Mouse (Mus musculus) embryo, embryonic 10 days (tissue): ENCODE data around the gene Syn3.

ENCODE experiments used
- DNase-seq: peaks from one replicate; pipeline ENCODE4 v3.0.0-alpha.2; 2015; ENCODE audit warnings: low spot score

Syn3 gene

DNA sequence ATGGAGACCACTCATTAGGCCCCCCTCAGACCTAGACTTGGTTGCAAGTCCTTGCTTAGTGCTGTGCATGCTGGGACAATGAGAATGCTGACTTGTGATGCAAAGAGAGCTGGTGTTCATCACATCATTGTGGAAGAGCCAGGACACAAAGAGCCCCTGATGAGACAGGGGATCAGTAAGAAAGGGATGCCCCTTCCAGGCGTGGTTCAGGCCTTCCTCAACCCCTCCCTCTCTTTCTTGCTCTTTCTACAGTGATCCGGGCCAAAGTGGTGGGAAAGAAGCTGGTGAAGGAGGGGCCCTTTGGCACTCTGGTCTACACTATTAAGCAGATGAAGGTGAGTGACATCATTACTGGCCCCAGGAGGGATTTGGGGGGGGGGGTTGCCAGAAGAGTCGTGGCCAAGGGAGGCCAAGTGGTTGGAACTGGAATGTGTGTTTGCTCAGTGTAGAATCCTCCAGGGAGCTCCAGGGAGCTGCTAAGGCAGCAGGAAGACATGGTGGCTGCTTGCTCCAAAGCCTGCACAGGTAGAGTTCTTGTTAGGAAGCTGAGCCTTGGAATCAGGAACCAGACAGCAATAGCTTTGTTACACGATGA lies 160.5 kb downstream of the Syn3 start:
- no peak for DNase-seq

- no peak for DNase-seq
Observed at GRCm38 (mm10) chr10:86337239-86337638, 161.5 kb downstream of the Syn3 start.

- DNase-seq = no peak
Observed at GRCm38 (mm10) chr10:86336506-86336905, 162.2 kb downstream of the Syn3 start.

DNA sequence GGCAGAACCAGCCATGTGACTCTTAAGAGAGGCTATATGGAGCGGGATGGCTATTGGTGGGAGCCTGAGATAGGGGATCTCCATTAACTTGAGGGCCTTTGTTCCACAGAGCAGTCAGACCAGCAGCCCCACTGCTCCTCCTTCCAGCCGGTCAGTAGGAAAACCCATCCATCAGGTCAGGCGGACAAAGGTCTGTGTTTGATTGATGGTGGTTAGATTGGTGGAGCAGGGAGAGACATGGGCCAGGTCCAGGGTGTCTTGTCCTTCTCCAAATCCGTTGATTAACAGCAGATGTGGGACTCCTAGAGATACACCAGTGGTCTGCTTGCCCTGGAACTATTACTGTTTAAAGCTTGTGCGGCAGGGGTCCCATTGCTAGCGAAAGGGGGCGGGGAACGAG lies 164.1 kb downstream of the Syn3 start:
- DNase-seq = peak; percentile 75

GRCm38 (mm10) chr10:86332942-86333341 lies 165.8 kb downstream of the Syn3 start:
- DNase-seq = no peak

DNA sequence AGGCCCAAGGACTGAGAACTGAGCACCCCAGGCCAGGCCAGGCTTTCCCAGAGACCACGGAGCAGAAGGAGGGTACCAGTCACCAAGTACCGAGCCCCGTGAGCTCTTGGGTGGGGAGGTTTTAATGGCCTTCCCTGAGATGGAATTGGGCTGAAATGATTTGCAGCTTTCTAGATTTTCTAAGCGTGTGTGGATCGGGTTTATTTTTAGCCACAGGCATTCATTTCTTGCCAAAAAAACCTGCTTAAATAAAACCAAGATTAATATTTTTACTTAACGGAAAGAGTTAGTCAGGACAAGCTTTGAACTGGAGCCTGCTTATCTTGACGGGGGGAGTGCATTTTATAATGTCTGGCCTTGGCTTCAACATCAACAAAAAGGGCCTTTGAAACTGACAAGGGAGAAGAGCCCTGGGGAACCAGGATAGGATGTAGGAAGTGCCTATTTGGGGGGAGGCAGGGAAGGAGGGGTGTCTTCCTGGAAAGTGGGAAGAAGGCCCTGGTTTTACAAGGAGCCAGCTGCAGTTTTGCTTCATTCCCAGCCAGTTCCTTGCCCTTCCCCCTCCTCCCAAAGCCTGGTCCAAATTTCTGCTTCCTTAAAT lies 166.9 kb downstream of the Syn3 start:
- DNase-seq = no peak

DNA sequence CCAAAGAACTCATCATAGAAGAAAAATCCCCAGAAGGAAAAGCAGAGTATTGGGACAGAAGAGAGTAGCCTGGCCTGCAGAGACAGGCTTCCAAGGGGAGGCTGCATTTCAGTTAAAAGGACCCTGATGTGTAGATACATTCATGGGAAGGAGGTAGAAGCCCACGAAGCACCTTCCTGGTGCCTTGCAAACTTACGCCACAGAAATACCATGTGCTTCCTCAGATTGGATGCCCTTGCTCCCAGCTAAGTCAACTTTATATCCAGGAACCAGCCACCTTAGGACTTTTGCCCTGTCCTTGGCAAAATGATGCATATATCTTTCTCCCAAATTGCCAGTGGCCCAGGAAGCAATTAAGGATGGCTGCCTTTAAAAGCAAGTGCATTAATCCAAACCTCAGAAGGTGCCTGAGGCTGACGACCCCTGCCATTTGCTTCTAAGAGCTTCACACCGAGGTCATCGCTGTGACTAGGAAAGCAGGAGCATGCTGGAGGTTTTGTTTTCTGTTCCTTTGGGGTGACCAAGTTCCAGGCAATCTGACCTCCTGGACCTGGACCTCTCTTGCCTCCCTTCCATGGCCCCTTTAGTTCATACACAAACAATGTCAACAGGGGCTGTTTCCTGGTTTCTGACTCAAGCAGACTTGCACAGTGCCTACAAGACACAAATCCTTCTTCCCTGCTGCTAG lies 167.6 kb downstream of the Syn3 start:
- DNase-seq = no peak

DNA sequence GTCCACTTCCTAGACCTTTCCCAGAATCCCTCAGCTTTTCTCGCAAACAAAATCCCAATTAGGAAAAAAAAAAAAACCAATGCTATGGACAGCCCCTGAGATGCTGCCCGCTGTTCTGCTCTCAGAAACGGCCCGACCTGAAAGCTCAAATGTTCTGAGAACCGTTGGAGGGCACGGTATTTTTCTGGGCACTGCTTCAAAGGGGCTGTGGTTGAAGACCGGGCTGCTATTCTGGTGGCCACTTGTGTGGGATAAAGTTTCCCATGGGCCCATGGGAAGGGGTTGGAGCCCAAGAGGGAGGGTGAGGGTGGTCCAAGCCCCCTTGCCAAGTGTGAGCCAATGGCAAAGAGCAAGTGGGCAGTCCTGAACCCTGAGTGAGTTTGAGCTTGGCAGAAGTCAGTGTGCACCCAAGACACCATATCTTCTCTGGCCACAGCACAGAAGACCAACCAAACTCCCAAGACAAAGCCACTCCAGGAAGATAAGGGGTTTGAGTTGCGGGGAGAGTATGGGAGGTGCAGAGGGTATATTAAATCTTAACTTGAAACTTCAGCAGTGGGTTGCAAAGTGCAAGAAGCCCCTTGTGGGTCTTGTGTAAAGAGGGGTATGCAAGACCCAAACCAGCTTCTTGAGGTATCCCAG lies 169.3 kb downstream of the Syn3 start:
- DNase-seq = no peak

GRCm38 (mm10) chr10:86328691-86329090 lies 170.0 kb downstream of the Syn3 start:
- no peak for DNase-seq

- DNase-seq = no peak
Observed at GRCm38 (mm10) chr10:86328143-86328542, 170.6 kb downstream of the Syn3 start.

GRCm38 (mm10) chr10:86325272-86325671 lies 173.4 kb downstream of the Syn3 start:
- no peak for DNase-seq

DNA sequence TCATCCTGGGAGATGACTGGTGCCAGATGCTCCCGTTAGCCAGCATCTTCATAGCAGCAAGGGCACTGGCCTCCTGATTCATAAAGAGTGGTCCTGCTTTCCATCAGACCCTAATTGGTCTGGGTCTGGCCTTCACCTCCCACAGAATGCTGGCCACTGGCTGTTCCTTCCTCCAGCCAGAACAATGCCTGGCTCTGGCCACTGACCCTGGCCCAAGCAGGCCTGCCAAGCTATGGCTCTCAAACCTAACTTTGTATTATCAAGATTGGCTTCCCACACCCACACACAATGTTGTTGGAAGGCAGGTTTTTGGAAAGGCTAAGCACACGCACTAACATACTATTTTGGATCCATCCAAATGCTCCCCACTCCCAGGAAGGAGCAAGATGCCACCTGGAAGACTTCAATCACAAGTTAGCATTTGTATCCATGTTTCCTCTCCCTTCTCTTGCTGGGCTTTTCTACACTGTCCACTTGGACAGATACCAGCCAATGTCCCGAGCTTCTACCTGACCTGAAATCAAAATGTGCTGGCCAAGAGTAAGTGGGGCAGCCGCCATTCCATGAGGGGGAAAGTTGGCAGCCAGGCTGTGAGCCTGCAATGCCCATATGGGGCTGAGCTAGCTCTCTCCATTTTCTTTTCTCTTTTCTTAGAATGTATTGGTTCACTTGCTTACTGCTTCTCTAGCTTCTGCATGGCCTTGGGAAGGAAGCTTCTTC lies 175.3 kb downstream of the Syn3 start:
- no peak for DNase-seq

- peak; percentile 62 for DNase-seq
Observed at GRCm38 (mm10) chr10:86322006-86322405, 176.7 kb downstream of the Syn3 start.

GRCm38 (mm10) chr10:86321194-86321593 lies 177.5 kb downstream of the Syn3 start:
- DNase-seq = no peak

- DNase-seq = no peak
Observed at GRCm38 (mm10) chr10:86320204-86320603, 178.5 kb downstream of the Syn3 start.

DNA sequence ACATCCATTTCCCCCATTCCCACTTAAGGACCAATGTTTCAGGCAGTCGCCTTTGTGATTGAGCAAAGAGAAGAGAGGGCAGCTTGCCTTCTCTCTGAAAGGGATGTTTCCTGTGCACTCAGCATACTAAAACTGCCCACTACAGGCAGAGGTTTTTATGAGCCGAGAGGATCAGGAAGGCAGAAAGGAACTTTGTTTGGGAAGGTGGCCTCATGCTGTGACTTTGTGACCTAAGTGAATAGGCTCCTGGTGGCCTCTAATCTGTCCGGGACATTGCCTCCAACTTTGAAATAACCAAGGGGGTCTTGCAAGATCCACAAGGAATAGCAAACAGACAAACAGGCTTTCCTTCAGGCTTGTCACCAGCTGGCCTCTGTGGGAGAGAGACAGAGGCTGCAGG lies 179.2 kb downstream of the Syn3 start:
- DNase-seq = no peak

GRCm38 (mm10) chr10:86318552-86319140 lies 180.1 kb downstream of the Syn3 start:
- DNase-seq = no peak

- no peak for DNase-seq
Observed at GRCm38 (mm10) chr10:86317633-86318032, 181.1 kb downstream of the Syn3 start.

DNA sequence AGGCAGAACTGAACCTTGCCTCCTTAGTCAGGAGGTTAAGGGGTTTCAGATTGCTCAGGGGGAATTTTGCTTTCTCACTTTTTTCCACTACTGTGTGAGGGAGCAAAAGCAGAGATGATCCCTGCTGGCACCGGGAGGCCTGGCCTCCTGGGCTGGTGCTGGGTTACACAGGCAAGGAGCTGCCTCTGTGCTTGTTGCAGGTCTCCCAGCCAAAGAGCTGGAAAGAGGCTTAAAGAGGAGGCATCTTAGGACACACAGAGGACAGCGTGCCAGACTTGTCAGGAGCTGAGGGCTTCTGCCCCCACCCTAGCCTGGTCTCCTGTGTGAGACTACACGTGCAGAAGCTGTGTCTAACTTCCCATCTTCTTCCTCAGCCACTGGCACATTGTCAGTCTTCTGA lies 183.2 kb downstream of the Syn3 start:
- DNase-seq = no peak

GRCm38 (mm10) chr10:86313448-86313847 lies 185.2 kb downstream of the Syn3 start:
- no peak for DNase-seq

DNA sequence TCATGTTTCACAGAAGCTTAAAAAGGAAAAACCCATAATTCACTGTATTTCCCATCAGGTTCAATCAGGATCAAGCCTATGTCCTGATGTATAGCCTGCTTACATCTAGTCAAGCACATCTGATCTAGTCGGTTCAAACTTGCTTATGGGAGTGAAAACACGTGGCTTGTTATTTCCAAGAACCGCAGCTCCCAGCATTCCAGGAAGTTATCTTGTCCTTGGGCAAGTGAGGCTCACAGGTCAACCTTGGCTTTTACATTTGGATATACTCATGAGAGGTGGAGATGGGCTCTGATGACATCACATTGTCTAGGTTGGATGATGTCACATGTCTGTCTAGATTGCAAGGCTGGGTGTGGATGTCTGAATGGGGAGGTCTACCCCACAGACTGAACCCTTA lies 185.7 kb downstream of the Syn3 start:
- no peak for DNase-seq

DNA sequence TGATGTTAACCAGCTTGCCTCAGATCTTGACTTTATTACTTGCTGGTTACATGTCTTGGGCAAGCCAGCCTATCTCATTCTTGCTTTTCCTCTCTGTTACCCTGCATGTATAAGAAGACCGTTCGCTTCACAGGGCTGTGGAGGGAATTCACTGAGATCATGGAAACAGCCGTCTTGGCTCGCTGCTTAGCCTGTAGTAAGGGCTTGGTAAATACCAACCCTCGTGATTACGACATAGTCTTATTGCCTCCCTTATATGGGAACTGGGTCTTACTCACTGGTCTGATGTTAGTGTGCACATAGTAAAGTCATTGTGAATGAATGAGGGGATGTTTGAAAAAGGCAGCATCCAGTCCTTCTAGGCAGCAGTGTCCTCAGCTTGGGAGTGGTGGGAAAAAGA lies 188.2 kb downstream of the Syn3 start:
- no peak for DNase-seq
